Mouse (Mus musculus): Measurements from ENCODE around the gene Dbnl. TPM values are rescaled to one million over a fixed set of nuclear protein-coding genes. Genes with fewer than 3 reads are reported as not detected.

The Dbnl gene
- polyA plus RNA-seq, 1 experiment from 2014 or later = 141 TPM

DNA sequence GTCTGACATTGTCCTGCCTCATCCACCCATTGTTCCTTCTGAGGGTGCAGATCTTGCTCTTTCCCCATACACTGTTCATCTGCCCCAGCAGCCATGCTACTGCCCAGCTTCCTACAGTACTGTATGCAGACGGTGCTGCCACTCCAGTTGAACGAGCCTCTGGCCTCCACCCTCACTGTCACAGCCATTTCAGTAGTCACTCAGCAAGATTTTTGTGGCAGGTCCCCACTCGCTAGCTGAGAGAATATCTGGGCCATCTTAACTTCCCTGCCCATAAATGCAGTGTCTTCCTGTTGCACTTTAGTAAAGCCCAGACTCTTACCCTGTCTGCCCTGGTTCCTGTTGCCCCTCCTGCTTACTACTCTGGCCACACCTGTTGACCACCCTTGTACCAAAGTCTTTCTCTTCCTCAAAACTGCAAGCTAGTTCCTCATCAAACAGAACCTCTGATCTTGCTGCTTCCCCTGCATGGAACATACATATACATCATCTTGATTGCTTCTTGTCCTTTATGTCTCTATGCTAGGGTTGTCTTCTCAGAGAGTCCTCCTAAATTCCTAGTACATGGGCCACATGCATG, 1.6 kb downstream of the Dbnl start:
- no peak overlapping the region for H3K4me3 ChIP-seq (replicated peaks; ENCODE audit: low read length)
- H3K9ac ChIP-seq (replicated peaks; ENCODE audit: low read depth, low read length) = no peak overlapping the region

DNA sequence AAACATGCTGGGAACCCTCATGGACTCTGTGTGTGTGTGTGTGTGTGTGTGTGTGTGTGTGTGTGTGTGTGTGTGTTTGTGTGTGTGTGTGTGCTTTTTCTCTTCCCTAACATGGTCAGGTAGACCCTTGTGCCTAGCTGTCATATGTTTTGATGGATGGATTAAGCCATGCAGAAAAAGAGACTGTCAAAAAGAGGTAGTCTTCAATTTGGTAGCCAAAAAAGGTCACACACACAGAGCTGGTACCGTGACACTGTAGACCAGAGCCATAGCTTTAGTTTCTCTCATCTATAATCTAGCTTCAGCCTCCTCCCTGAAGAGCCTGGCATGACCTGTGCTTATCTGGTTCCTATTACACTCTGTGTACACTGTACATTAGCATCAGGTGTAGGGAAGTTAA, 2.1 kb downstream of the Dbnl start:
- Histone ChIP-seq H3K27ac (ENCODE audit: low read length) (no peak overlapping the region), H3K4me1 (replicated peaks; ENCODE audit: control insufficient read depth, insufficient read depth, low read length) (peaks cover 29% of the 10 kb centered on the region), H3K27me3 (replicated peaks; ENCODE audit: control insufficient read depth, insufficient read depth, low read length) (no peaks in the 10 kb centered on the region), H3K9me3 (ENCODE audit: control insufficient read depth, low read length) (no peaks in the 10 kb centered on the region), H3K4me2 (ENCODE audit: low read length) (no peak overlapping the region), H3K36me3 (ENCODE audit: control insufficient read depth, insufficient read depth) (peaks cover 22% of the 10 kb centered on the region), H3K4me3 (replicated peaks; ENCODE audit: low read length) (no peak overlapping the region), H3K9ac (replicated peaks; ENCODE audit: low read depth, low read length) (no peak overlapping the region)
- 100% methylated on average over 1 of the region's 1 CpGs for WGBS
- ATAC-seq = no peak

More for the DNA sequence above, 1.6 kb downstream of the Dbnl start:
- Histone ChIP-seq H3K36me3 (ENCODE audit: control insufficient read depth, insufficient read depth) (peaks cover 17% of the 10 kb centered on the region), H3K4me1 (replicated peaks; ENCODE audit: control insufficient read depth, insufficient read depth, low read length) (peaks cover 29% of the 10 kb centered on the region), H3K4me2 (ENCODE audit: low read length) (no peak overlapping the region; the same call in 1 of the 2 replicates), H3K27me3 (replicated peaks; ENCODE audit: control insufficient read depth, insufficient read depth, low read length) (no peaks in the 10 kb centered on the region), H3K9me3 (ENCODE audit: control insufficient read depth, low read length) (no peaks in the 10 kb centered on the region), H3K27ac (ENCODE audit: low read length) (no peak overlapping the region)
- 85% methylated on average over 3 of the region's 3 CpGs for WGBS
- no peak for ATAC-seq

DNA sequence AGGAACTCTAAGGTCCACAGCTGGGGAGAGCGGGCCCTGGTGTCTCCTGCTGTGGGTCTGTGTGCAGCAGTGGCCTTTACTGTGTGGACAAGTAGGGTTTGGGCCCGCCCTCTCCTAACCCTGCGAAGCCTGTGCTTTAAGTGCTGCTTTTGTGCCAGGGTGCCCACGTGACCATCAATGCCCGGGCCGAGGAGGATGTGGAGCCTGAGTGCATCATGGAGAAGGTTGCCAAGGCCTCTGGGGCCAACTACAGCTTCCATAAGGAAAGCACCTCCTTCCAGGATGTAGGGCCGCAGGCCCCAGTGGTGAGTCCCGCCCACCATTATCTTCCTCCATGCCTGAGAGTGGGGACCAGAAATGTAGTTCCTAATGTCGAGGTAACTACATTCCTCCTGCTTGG, 7.0 kb downstream of the Dbnl start:
- peaks cover 57% of the 10 kb centered on the region for H3K36me3 ChIP-seq (ENCODE audit: control insufficient read depth, insufficient read depth)
- peaks cover 6% of the 10 kb centered on the region; the same call in 1 of the 2 replicates for H3K4me1 ChIP-seq (replicated peaks; ENCODE audit: control insufficient read depth, insufficient read depth, low read length)
- H3K9me3 ChIP-seq (ENCODE audit: control insufficient read depth, low read length) = no peaks in the 10 kb centered on the region
- no peak for ATAC-seq
- no peak overlapping the region for H3K4me3 ChIP-seq (replicated peaks; ENCODE audit: low read length)
- H3K9ac ChIP-seq (replicated peaks; ENCODE audit: low read depth, low read length) = no peak overlapping the region
- no peaks in the 10 kb centered on the region for H3K27me3 ChIP-seq (replicated peaks; ENCODE audit: control insufficient read depth, insufficient read depth, low read length)
- no peak overlapping the region for H3K4me2 ChIP-seq (ENCODE audit: low read length)
- WGBS = 91% methylated on average over 9 of the region's 9 CpGs
- peak overlapping the region; percentile 31; the same call in 1 of the 2 replicates for H3K27ac ChIP-seq (ENCODE audit: low read length)

DNA sequence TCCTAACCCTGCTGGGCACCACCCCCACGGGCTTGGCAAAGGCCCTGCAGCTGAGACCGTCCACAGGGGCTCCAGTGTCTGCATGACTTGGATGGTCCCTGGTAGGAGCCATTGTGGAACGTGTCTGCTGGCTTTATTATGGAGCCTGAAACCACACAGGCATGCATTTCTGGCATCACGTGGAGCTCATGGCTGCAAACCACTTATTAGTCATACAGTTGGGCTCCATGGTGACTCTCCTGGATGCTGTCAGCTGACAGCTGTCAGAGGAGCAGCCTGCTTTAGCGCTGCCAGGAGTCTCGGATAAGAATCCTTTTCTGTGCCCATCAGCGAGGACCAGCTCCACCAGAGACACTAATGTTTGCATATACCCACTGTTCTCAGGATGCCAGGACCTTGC, 7.4 kb downstream of the Dbnl start:
- peak; percentile 72 for ATAC-seq
- 70% methylated on average over 7 of the region's 7 CpGs for WGBS
- Histone ChIP-seq H3K4me2 (ENCODE audit: low read length) (no peak overlapping the region), H3K4me3 (replicated peaks; ENCODE audit: low read length) (no peak overlapping the region), H3K9me3 (ENCODE audit: control insufficient read depth, low read length) (no peaks in the 10 kb centered on the region), H3K9ac (replicated peaks; ENCODE audit: low read depth, low read length) (no peak overlapping the region), H3K27me3 (replicated peaks; ENCODE audit: control insufficient read depth, insufficient read depth, low read length) (no peaks in the 10 kb centered on the region), H3K27ac (ENCODE audit: low read length) (peak overlapping the region; percentile 31; the same call in 1 of the 2 replicates), H3K36me3 (ENCODE audit: control insufficient read depth, insufficient read depth) (peaks cover 59% of the 10 kb centered on the region), H3K4me1 (replicated peaks; ENCODE audit: control insufficient read depth, insufficient read depth, low read length) (peaks cover 3% of the 10 kb centered on the region; the same call in 1 of the 2 replicates)

DNA sequence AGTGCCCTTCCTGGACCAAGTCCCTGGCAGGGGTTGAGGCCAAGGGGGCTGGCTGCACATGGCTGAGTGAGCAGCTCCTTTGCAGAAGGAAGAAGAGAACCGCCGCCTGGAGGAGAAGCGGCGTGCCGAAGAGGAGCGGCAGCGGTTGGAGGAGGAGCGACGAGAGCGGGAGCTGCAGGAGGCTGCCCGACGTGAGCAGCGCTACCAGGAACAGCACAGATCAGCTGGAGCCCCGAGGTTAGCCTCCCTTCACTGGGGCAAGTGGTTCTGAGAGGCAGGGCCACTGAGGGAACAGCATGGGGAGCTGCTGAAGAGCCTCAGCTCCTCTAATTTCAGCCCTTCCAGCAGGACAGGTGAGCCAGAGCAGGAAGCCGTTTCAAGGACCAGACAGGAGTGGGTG, 8.7 kb downstream of the Dbnl start:
- 85% methylated on average over 15 of the region's 15 CpGs for WGBS
- H3K9ac ChIP-seq (replicated peaks; ENCODE audit: low read depth, low read length) = no peak overlapping the region
- H3K27me3 ChIP-seq (replicated peaks; ENCODE audit: control insufficient read depth, insufficient read depth, low read length) = no peaks in the 10 kb centered on the region
- peaks cover 58% of the 10 kb centered on the region for H3K36me3 ChIP-seq (ENCODE audit: control insufficient read depth, insufficient read depth)
- no peak overlapping the region for H3K4me3 ChIP-seq (replicated peaks; ENCODE audit: low read length)
- H3K9me3 ChIP-seq (ENCODE audit: control insufficient read depth, low read length) = no peaks in the 10 kb centered on the region
- H3K4me1 ChIP-seq (replicated peaks; ENCODE audit: control insufficient read depth, insufficient read depth, low read length) = no peaks in the 10 kb centered on the region
- no peak for ATAC-seq
- no peak overlapping the region for H3K4me2 ChIP-seq (ENCODE audit: low read length)
- no peak overlapping the region for H3K27ac ChIP-seq (ENCODE audit: low read length)

DNA sequence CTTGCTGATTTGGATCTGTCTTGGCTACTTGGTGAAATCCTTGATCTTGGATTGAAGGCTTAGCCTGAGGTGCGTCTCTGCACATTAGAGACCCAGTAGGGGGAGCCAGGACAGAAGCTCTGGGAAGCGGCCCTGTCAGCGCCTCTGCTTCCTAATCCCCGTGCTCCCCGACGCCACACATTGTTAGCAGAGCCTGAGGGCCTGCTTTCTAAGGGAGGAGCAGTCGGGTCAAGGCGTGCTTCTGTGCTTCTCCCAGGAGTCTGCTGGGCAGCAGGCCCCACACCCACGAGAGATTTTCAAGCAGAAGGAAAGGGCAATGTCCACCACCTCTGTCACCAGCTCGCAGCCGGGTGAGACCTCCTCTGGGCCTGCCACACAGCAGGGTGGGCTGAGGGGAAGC, 9.1 kb downstream of the Dbnl start:
- no peak overlapping the region for H3K27ac ChIP-seq (ENCODE audit: low read length)

DNA sequence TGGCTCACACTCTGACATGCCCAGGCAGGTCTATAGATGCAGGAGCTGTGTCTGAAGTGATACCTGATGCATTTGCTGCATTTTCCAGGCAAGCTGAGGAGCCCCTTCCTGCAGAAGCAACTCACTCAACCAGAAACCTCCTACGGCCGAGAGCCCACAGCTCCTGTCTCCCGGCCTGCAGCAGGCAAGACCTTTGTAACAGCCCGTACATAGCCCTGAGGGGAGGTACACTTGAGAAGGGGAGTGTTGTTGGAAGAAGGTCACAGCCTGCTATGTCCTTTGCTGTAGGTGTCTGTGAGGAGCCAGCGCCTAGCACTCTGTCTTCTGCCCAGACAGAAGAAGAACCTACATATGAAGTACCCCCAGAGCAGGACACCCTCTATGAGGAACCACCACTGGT, 9.6 kb downstream of the Dbnl start:
- ATAC-seq = no peak
- Histone ChIP-seq H3K27ac (ENCODE audit: low read length) (no peak overlapping the region), H3K27me3 (replicated peaks; ENCODE audit: control insufficient read depth, insufficient read depth, low read length) (no peaks in the 10 kb centered on the region), H3K9me3 (ENCODE audit: control insufficient read depth, low read length) (no peaks in the 10 kb centered on the region), H3K4me2 (ENCODE audit: low read length) (no peak overlapping the region), H3K4me1 (replicated peaks; ENCODE audit: control insufficient read depth, insufficient read depth, low read length) (no peaks in the 10 kb centered on the region), H3K4me3 (replicated peaks; ENCODE audit: low read length) (no peak overlapping the region), H3K9ac (replicated peaks; ENCODE audit: low read depth, low read length) (no peak overlapping the region), H3K36me3 (ENCODE audit: control insufficient read depth, insufficient read depth) (peaks cover 48% of the 10 kb centered on the region)
- WGBS = 94% methylated on average over 5 of the region's 5 CpGs

More for the DNA sequence above, 9.1 kb downstream of the Dbnl start:
- peaks cover 54% of the 10 kb centered on the region for H3K36me3 ChIP-seq (ENCODE audit: control insufficient read depth, insufficient read depth)
- no peaks in the 10 kb centered on the region for H3K27me3 ChIP-seq (replicated peaks; ENCODE audit: control insufficient read depth, insufficient read depth, low read length)
- WGBS = 69% methylated on average over 11 of the region's 11 CpGs
- ATAC-seq = no peak
- no peaks in the 10 kb centered on the region for H3K4me1 ChIP-seq (replicated peaks; ENCODE audit: control insufficient read depth, insufficient read depth, low read length)
- H3K4me3 ChIP-seq (replicated peaks; ENCODE audit: low read length) = no peak overlapping the region
- H3K9me3 ChIP-seq (ENCODE audit: control insufficient read depth, low read length) = no peaks in the 10 kb centered on the region
- H3K4me2 ChIP-seq (ENCODE audit: low read length) = no peak overlapping the region
- H3K9ac ChIP-seq (replicated peaks; ENCODE audit: low read depth, low read length) = no peak overlapping the region

DNA sequence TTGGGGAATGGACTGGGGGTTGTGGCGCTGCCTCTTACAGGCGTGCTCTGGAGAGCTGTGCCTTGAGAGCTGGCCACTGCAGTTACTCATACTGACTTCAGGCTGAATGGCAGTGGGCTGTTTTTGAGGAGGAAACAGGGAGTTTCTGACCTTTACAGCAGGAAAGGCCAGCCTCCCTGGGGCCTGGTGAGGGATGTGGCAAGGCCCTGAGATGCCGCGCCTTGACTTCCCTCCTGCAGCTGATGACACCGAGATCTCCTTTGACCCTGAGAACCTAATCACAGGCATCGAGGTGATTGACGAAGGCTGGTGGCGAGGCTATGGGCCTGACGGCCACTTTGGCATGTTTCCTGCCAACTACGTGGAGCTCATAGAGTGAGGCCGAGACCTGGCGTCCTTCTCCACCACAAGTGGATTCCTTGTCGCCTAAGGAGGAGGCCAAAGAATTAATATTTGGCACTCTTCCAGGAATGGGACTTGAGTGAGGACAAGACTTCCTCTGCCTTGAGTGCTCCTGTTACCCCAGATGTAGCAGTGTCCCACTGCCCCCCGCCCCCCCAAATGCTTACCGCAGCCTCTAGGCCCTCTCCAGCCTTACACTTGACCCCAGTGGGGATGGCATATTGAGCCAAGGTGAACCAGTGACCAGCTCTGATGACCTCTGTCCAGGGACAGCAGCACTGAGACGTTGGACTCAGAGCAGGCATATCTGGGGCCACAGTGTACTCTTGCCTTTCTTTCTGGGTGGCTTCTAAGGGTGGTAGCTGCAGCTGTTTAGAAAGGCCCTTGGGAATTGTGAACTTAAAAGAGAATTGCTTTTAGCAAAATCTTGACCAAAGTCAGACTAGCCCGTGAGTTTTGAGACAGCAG, 11.6 kb downstream of the Dbnl start:
- ATAC-seq = no peak
- Histone ChIP-seq H3K36me3 (ENCODE audit: control insufficient read depth, insufficient read depth) (peaks cover 44% of the 10 kb centered on the region), H3K4me3 (replicated peaks; ENCODE audit: low read length) (no peak overlapping the region), H3K27ac (ENCODE audit: low read length) (no peak overlapping the region), H3K9ac (replicated peaks; ENCODE audit: low read depth, low read length) (no peak overlapping the region), H3K4me2 (ENCODE audit: low read length) (no peak overlapping the region), H3K27me3 (replicated peaks; ENCODE audit: control insufficient read depth, insufficient read depth, low read length) (no peaks in the 10 kb centered on the region), H3K9me3 (ENCODE audit: control insufficient read depth, low read length) (no peaks in the 10 kb centered on the region), H3K4me1 (replicated peaks; ENCODE audit: control insufficient read depth, insufficient read depth, low read length) (no peaks in the 10 kb centered on the region)
- WGBS = 83% methylated on average over 17 of the region's 17 CpGs

DNA sequence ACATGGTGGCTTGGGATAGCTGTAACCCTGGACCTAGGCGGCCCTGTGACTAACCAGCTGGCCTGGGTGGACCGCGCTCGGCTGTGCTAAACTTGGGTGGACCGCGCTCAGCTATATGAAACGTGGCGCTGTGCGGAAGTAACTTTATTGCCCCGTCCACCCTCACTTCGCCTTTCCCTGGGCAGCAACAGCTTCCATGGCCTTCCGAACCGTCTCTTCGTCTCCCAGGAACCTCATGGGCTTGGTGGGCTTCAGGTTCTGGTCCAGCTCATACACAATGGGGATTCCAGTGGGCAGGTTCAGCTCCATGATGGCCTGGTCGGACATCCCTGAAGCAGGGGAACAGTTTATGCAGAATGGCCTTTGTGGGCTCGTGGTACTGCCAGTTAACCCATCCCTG, 13.2 kb downstream of the Dbnl start:
- Histone ChIP-seq H3K4me3 (replicated peaks; ENCODE audit: low read length) (no peak overlapping the region), H3K9me3 (ENCODE audit: control insufficient read depth, low read length) (no peaks in the 10 kb centered on the region), H3K4me2 (ENCODE audit: low read length) (no peak overlapping the region), H3K4me1 (replicated peaks; ENCODE audit: control insufficient read depth, insufficient read depth, low read length) (no peaks in the 10 kb centered on the region), H3K27me3 (replicated peaks; ENCODE audit: control insufficient read depth, insufficient read depth, low read length) (no peaks in the 10 kb centered on the region), H3K9ac (replicated peaks; ENCODE audit: low read depth, low read length) (no peak overlapping the region), H3K36me3 (ENCODE audit: control insufficient read depth, insufficient read depth) (peaks cover 31% of the 10 kb centered on the region), H3K27ac (ENCODE audit: low read length) (no peak overlapping the region)
- no peak for ATAC-seq
- 97% methylated on average over 16 of the region's 16 CpGs for WGBS
